Mouse (Mus musculus) NIH3T3 (cell line): ENCODE results near the gene Klhl33.
"Not testable (repeated sequence)": the region's sequence is repeated elsewhere in the genome, so short reads cannot be mapped to it uniquely, and the experiment has no call there.

Source experiments
- DNase-seq: peaks from one replicate; pipeline ENCODE4 v3.0.0-alpha.2; 2012; ENCODE audit warnings: low read depth

The Klhl33 gene

GRCm38 (mm10) chr14:50897374-50897765 lies at the start of gene Klhl33:
Klhl33 (minus strand) TSS chr14:50897507.
- peak; percentile 17 for DNase-seq

- DNase-seq: not testable (repeated sequence)
These were observed 48.2 kb upstream of the Klhl33 start for GRCm38 (mm10) chr14:50945526-50945925.

- DNase-seq: not testable (repeated sequence)
These were observed 47.8 kb upstream of the Klhl33 start for GRCm38 (mm10) chr14:50945081-50945480.

GRCm38 (mm10) chr14:50944668-50945033 lies 47.3 kb upstream of the Klhl33 start:
- peak; percentile 76 for DNase-seq

GRCm38 (mm10) chr14:50943932-50944667 lies 46.8 kb upstream of the Klhl33 start, which contains the start of gene Gm49342:
Gm49342 (plus strand) TSS chr14:50944517.
- peak; percentile 93 for DNase-seq

- DNase-seq: peak; percentile 28
These were observed 41.6 kb upstream of the Klhl33 start for GRCm38 (mm10) chr14:50938940-50939339.

GRCm38 (mm10) chr14:50938119-50938908 lies 41.0 kb upstream of the Klhl33 start:
- no peak for DNase-seq

- peak; percentile 1 for DNase-seq
These were observed 39.3 kb upstream of the Klhl33 start for GRCm38 (mm10) chr14:50936649-50937048.

GRCm38 (mm10) chr14:50931493-50932020 lies 34.2 kb upstream of the Klhl33 start:
- DNase-seq: peak; percentile 51

- peak; percentile 97 for DNase-seq
These were observed 33.6 kb upstream of the Klhl33 start, which contains the start of the genes Pip4p1 and Pnp for GRCm38 (mm10) chr14:50930754-50931492. Pip4p1 (minus strand) TSS chr14:50930856. Pnp (plus strand) TSS chr14:50931082.

GRCm38 (mm10) chr14:50930377-50930753 lies 33.1 kb upstream of the Klhl33 start:
- no peak for DNase-seq

- DNase-seq: no peak
These were observed 32.6 kb upstream of the Klhl33 start for GRCm38 (mm10) chr14:50929951-50930350.

GRCm38 (mm10) chr14:50927366-50927765 lies 30.1 kb upstream of the Klhl33 start:
- DNase-seq: no peak

- DNase-seq: peak; percentile 31
These were observed 28.0 kb upstream of the Klhl33 start for GRCm38 (mm10) chr14:50925111-50925920.

- peak; percentile 96 for DNase-seq
These were observed 27.2 kb upstream of the Klhl33 start, which contains the start of the genes Osgep and Apex1 for GRCm38 (mm10) chr14:50924281-50925064. Osgep (minus strand) TSS chr14:50924893. Apex1 (plus strand) TSS chr14:50924968.

GRCm38 (mm10) chr14:50923437-50923836 lies 26.1 kb upstream of the Klhl33 start:
- DNase-seq: peak; percentile 3

GRCm38 (mm10) chr14:50911356-50911755 lies 14.0 kb upstream of the Klhl33 start:
- DNase-seq: no peak

- no peak for DNase-seq
These were observed 10.8 kb upstream of the Klhl33 start for GRCm38 (mm10) chr14:50908126-50908525.

GRCm38 (mm10) chr14:50905327-50905726 lies 8.0 kb upstream of the Klhl33 start:
- DNase-seq: not testable (repeated sequence)

GRCm38 (mm10) chr14:50904828-50905129 lies 7.5 kb upstream of the Klhl33 start:
- DNase-seq: no peak
